Mouse (Mus musculus) C2C12 (cell line): ENCODE measurements at regions not wholly inside any gene's neighbourhood (a gene's known extent, or its start where the extent isn't known, plus 50 kb on each side); places are given as distances from the start of the nearest gene placed in this dataset.
A peak's percentile ranks its signal among the peaks of the same experiment; 100 is the strongest.

Experiments used
- H3K27me3 ChIP-seq: one replicate; pipeline ENCODE4 v1.6.1; 2011; ENCODE audit not compliant: control insufficient read depth, insufficient read depth, insufficient read length
- H3K36me3 ChIP-seq: one replicate; pipeline ENCODE4 v1.6.1; 2011; ENCODE audit not compliant: control insufficient read depth, insufficient read depth
- H3K4me3 ChIP-seq: one replicate; pipeline ENCODE4 v1.5.1; 2011; ENCODE audit warnings: mild to moderate bottlenecking, control low read depth; ENCODE audit not compliant: poor library complexity, insufficient read depth, severe bottlenecking
- H3K79me2 ChIP-seq: one replicate; pipeline ENCODE4 v1.6.1; 2011; ENCODE audit not compliant: control insufficient read depth, insufficient read depth
- H3K79me3 ChIP-seq: one replicate; pipeline ENCODE4 v1.6.1; 2011; ENCODE audit warnings: low read depth, control low read depth
- H3ac ChIP-seq: one replicate; pipeline ENCODE3; 2011; ENCODE audit warnings: low read depth; ENCODE audit not compliant: control insufficient read depth, insufficient read length
- CEBPB ChIP-seq: IDR thresholded peaks from one replicate; pipeline ENCODE4 v1.6.1; 2011; ENCODE audit warnings: low read depth, mild to moderate bottlenecking, control low read depth, moderate library complexity
- CTCF ChIP-seq: IDR thresholded peaks from one replicate; pipeline ENCODE4 v1.5.1; 2011; ENCODE audit not compliant: control insufficient read depth, insufficient read depth, insufficient read length
- FOSL1 ChIP-seq: IDR thresholded peaks from one replicate; pipeline ENCODE4 v1.8.0; 2011; ENCODE audit warnings: mild to moderate bottlenecking, low read length; ENCODE audit not compliant: poor library complexity, insufficient read depth, severe bottlenecking
- MAX ChIP-seq: IDR thresholded peaks from one replicate; pipeline ENCODE4 v1.6.1; 2011; ENCODE audit warnings: mild to moderate bottlenecking, control low read depth
- MYOD1 ChIP-seq: IDR thresholded peaks from one replicate; pipeline ENCODE4 v1.6.1; 2011; ENCODE audit warnings: low read depth; ENCODE audit not compliant: control insufficient read depth, insufficient read length
- MYOG ChIP-seq: IDR thresholded peaks from one replicate; pipeline ENCODE4 v1.6.1; 2011; ENCODE audit not compliant: control insufficient read depth, insufficient read length; ENCODE audit errors: extremely low read depth
- USF1 ChIP-seq: IDR thresholded peaks from one replicate; pipeline ENCODE4 v1.6.1; 2011; ENCODE audit warnings: low read depth, mild to moderate bottlenecking, control low read depth, moderate library complexity

DNA sequence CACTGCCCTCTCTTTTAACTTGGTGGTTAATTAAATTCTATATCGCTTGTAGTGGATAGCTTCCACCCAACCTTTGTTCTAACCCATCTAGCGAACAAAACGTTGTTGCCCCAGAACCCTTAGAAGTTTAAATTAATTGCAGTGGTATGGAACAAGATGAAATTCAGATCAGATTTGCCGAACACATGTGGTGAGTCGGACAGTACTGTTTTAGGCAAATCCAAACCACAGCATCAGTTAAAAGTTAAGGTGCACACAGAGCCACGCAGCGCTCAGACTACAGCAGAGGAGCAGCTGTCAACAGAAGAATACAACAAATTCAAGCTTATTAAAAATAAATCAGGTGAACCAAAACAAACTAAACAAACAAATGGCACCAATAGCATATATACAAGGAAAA lies 1500.0 kb downstream of the Epha7 start:
- no peak overlapping the region for H3ac ChIP-seq
- no peaks in the 10 kb centered on the region for H3K79me2 ChIP-seq
- no peak for TF ChIP-seq FOSL1
- no peak for TF ChIP-seq MAX
- no peak for TF ChIP-seq MYOG
- TF ChIP-seq USF1: no peak
- no peak for TF ChIP-seq CTCF
- TF ChIP-seq MYOD1: no peak
- TF ChIP-seq CEBPB: no peak
- no peaks in the 10 kb centered on the region for H3K36me3 ChIP-seq
- no peak overlapping the region for H3K4me3 ChIP-seq
- no peaks in the 10 kb centered on the region for H3K79me3 ChIP-seq
- H3K27me3 ChIP-seq: no peaks in the 10 kb centered on the region

DNA sequence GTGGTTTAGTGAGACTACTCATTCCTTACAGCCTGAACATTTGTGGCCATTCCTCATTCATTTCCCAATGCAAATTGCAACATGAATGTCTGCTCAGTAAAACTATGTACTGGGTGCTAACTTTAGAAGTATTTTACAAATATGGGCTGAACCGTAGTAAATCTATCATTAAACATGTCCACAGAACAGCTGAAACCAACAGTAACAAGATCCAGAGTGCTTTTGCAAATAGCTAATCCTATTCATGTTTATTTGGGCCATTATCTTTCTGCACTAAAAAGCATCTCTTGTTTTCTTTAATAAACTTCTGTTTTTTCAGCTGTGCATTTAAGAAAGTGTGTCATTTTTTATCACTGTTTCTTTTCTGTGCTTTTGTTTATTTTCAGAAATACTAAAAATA lies 1502.4 kb downstream of the Epha7 start:
- Histone ChIP-seq H3K4me3 (no peak overlapping the region), H3K79me3 (no peaks in the 10 kb centered on the region), H3K36me3 (no peaks in the 10 kb centered on the region), H3ac (no peak overlapping the region), H3K79me2 (no peaks in the 10 kb centered on the region), H3K27me3 (no peaks in the 10 kb centered on the region)
- TF ChIP-seq MYOD1 (peak; percentile 80), MAX (no peak), MYOG (no peak), FOSL1 (no peak), CTCF (no peak), CEBPB (no peak)

DNA sequence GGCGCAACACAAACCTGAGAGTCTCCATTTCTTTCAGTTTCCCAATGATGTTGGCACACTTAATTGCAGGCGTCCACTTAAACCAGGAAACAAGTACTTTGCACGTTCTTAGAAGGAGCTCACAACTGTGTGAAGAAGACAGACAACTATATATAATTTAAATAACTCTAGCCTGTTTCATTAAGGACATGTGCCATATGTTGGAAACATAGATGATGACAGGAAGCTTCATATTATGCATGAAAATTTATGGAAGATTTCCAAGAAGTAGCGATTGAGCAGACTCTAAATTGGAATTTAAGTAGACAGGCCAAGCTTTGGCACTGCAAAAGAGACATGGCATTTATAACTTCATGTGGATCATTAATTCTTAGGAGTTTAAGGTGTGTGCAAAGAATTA lies 1504.1 kb downstream of the Epha7 start:
- no peak overlapping the region for H3K4me3 ChIP-seq
- TF ChIP-seq MAX: no peak
- no peak for TF ChIP-seq MYOG
- TF ChIP-seq CEBPB: no peak
- no peak for TF ChIP-seq FOSL1
- TF ChIP-seq USF1: no peak
- TF ChIP-seq MYOD1: no peak
- no peaks in the 10 kb centered on the region for H3K27me3 ChIP-seq
- no peaks in the 10 kb centered on the region for H3K36me3 ChIP-seq
- H3ac ChIP-seq: no peak overlapping the region
- H3K79me2 ChIP-seq: no peaks in the 10 kb centered on the region
- no peaks in the 10 kb centered on the region for H3K79me3 ChIP-seq

DNA sequence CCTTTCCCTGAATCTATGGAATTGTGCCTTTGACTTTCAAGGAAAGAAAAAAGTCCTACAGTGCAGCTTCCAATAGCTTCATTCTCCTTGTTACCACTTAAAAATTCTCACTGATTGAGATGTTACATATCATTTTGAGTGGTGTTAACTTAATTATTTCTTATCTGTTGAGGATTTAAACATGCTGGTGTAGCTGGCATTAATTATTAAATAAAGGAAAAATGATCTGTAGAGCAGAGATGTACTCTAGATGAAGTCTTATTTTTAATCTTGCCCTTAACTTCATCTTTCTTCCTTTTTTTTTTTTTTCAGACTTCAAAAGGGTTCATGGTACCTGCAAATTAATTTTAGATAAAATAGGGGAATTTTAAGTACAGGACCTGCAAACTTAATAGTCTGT lies 1507.1 kb downstream of the Epha7 start:
- H3K27me3 ChIP-seq: no peaks in the 10 kb centered on the region
- no peak overlapping the region for H3K4me3 ChIP-seq
- no peaks in the 10 kb centered on the region for H3K79me2 ChIP-seq
- H3K79me3 ChIP-seq: no peaks in the 10 kb centered on the region
- H3K36me3 ChIP-seq: no peaks in the 10 kb centered on the region
- TF ChIP-seq FOSL1 (no peak), USF1 (no peak), CTCF (no peak), MAX (no peak), MYOD1 (no peak), MYOG (no peak), CEBPB (no peak)
- no peak overlapping the region for H3ac ChIP-seq

DNA sequence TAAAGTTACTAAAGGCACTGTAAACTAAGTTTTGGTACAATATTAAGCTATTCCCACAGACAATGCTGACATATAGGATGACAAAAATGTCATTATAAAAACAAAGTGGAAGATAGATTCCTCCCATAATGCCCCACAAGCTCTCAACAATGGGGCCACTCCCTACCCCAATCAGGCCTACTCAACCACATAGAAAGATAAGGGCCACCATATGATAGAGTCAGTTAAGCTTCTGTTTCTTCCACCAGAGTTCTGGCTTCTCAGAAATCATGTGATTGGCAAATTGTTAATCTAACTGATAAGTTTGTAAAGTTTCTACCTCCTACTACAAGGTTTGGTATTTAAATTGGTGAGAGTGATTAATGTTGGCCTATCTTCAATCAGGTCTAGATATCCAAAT lies 1534.6 kb downstream of the Epha7 start:
- Histone ChIP-seq H3ac (no peak overlapping the region), H3K27me3 (no peaks in the 10 kb centered on the region), H3K79me2 (no peaks in the 10 kb centered on the region), H3K79me3 (no peaks in the 10 kb centered on the region), H3K4me3 (no peak overlapping the region), H3K36me3 (no peaks in the 10 kb centered on the region)
- no peak for TF ChIP-seq CEBPB
- no peak for TF ChIP-seq MAX
- TF ChIP-seq FOSL1: no peak
- no peak for TF ChIP-seq USF1
- no peak for TF ChIP-seq CTCF
- no peak for TF ChIP-seq MYOD1
- no peak for TF ChIP-seq MYOG
